Mouse (Mus musculus): ENCODE results near the gene Mthfd1. TPM values are rescaled to one million over a fixed set of nuclear protein-coding genes. Genes with fewer than 3 reads are reported as not detected.
A peak's percentile ranks its signal among the peaks of the same experiment; 100 is the strongest.

Mthfd1 gene
- polyA plus RNA-seq, 1 experiment = 30.6 TPM

DNA sequence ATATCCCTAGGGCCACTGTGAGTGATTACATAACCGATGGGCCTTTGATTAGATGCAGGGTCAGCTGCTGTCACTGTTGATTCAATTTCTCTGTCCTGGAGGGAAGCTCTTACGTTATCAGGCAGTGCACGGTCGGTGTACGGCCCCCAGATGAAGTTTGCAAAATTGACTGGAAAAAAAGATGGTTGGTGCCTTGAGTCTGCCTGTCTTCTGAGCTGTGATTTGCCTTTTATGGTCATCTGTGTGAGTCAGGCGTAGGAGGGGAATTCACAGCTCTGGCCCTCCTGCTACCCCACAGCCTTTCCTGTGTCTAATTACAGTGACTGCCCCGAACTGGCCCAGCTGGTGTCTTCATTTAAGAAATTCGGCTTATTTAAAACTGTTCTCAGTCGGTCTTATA is 52.9 kb downstream of the Mthfd1 start:
- Histone ChIP-seq H3K36me3 (replicated peaks; ENCODE audit: low read length) (peaks cover 76% of the 10 kb centered on the region), H3K4me3 (replicated peaks) (peak overlapping the region; percentile 34), H3K9me3 (no peaks in the 10 kb centered on the region), H3K4me1 (peaks cover 86% of the 10 kb centered on the region), H3K27me3 (replicated peaks) (no peaks in the 10 kb centered on the region)
- TF ChIP-seq GATA1 (IDR thresholded peaks at IDR 0.05; ENCODE audit: borderline replicate concordance, low read length) (no peak), FLI1 (IDR thresholded peaks at IDR 0.05; ENCODE audit: low read length) (no peak)

DNA sequence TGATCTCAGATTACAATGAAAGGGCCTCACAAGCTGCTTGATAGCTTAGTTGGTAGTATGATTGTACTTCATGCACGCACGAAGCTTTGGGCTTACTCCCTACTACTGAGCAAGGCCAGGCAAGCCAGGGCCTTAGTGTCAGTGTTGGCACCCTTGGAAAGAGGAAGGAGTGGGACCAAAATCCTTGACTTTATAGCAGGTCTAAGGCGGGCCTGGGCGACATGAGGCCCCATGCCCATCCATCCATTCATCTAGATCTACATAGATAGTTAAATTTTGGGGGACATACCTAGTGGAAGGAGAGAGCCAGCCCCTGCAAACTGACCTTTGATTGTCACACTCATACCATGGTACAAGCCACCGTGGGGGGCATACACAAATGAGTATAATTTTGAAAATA is 53.3 kb downstream of the Mthfd1 start:
- TF ChIP-seq GATA1 (IDR thresholded peaks at IDR 0.05; ENCODE audit: borderline replicate concordance, low read length) (no peak), FLI1 (IDR thresholded peaks at IDR 0.05; ENCODE audit: low read length) (no peak)
- Histone ChIP-seq H3K27me3 (replicated peaks) (no peaks in the 10 kb centered on the region), H3K9me3 (no peaks in the 10 kb centered on the region), H3K4me3 (replicated peaks) (peak overlapping the region; percentile 48), H3K4me1 (peaks cover 90% of the 10 kb centered on the region), H3K36me3 (replicated peaks; ENCODE audit: low read length) (peaks cover 76% of the 10 kb centered on the region)

DNA sequence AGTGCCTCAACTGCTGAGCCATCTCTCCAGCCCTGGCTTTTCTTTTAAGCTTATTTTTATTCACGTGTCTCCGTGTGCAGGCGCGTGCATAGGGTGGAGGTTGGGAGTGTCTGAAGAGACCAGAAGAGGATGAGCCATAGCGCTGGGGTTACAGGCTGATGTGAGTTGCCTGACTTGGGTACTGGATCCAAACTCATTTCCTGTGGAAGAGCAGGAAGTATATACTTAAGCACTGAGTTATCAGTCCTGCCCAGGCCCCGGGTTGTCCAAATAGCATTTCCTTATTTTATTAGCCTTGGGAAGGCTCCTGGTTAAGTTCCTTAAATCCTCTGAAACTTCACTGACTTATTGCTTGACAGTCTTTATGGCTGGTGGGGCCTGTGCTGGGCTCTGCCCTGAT is 54.9 kb downstream of the Mthfd1 start:
- no peak for TF ChIP-seq FLI1 (IDR thresholded peaks at IDR 0.05; ENCODE audit: low read length)
- TF ChIP-seq GATA1 (IDR thresholded peaks at IDR 0.05; ENCODE audit: borderline replicate concordance, low read length) = peak; percentile 35; the same call in 1 of the 3 replicates
- H3K27me3 ChIP-seq (replicated peaks) = no peaks in the 10 kb centered on the region
- H3K4me1 ChIP-seq = peaks cover 89% of the 10 kb centered on the region
- peak overlapping the region; percentile 71 for H3K4me3 ChIP-seq (replicated peaks)
- H3K9me3 ChIP-seq = no peaks in the 10 kb centered on the region
- peaks cover 78% of the 10 kb centered on the region for H3K36me3 ChIP-seq (replicated peaks; ENCODE audit: low read length)

DNA sequence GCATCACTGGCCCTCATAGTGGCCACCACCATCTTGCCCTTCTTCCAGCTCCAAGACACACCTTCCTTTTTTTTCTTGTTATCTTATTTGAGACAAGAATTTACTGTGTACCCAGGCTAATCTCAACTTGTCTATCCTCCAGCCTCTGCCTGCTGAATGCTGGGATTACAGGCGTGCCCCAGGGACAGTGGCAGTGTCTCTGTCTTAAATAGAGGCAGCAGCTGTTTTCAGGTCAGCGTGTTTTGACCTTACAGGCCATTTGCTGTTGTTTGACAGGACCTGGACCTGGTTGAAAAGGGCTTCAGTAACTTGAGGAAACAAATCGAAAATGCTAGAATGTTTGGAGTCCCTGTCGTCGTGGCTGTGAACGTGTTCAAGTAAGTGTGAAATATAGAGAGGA is 55.5 kb downstream of the Mthfd1 start:
- no peak for TF ChIP-seq GATA1 (IDR thresholded peaks at IDR 0.05; ENCODE audit: borderline replicate concordance, low read length)
- no peak for TF ChIP-seq FLI1 (IDR thresholded peaks at IDR 0.05; ENCODE audit: low read length)
- Histone ChIP-seq H3K27me3 (replicated peaks) (no peaks in the 10 kb centered on the region), H3K9me3 (no peaks in the 10 kb centered on the region), H3K36me3 (replicated peaks; ENCODE audit: low read length) (peaks cover 78% of the 10 kb centered on the region), H3K4me3 (replicated peaks) (peak overlapping the region; percentile 74), H3K4me1 (peaks cover 89% of the 10 kb centered on the region)

DNA sequence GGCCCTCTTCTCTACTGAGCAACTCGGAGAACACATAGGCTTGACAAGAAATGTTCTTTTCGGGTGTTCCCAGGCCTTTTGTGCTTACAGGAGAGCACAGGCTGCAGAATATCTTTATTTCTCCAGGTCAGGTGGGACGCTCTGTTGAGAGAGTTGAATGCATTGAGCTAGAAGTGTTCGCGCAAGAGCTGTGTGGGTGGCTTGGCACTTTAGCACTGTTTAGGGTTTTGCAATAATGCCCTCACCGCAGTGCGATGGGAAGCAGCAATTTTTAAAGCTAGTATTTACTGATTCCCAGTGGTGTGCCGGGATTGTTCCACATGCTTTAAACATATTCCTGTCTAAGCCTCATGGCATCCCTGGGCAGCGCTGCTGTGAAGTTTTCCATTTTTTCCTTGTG is 56.1 kb downstream of the Mthfd1 start:
- no peaks in the 10 kb centered on the region for H3K27me3 ChIP-seq (replicated peaks)
- H3K4me1 ChIP-seq = peaks cover 88% of the 10 kb centered on the region
- peak overlapping the region; percentile 29 for H3K4me3 ChIP-seq (replicated peaks)
- TF ChIP-seq GATA1 (IDR thresholded peaks at IDR 0.05; ENCODE audit: borderline replicate concordance, low read length) (no peak), FLI1 (IDR thresholded peaks at IDR 0.05; ENCODE audit: low read length) (no peak)
- no peaks in the 10 kb centered on the region for H3K9me3 ChIP-seq
- H3K36me3 ChIP-seq (replicated peaks; ENCODE audit: low read length) = peaks cover 79% of the 10 kb centered on the region

DNA sequence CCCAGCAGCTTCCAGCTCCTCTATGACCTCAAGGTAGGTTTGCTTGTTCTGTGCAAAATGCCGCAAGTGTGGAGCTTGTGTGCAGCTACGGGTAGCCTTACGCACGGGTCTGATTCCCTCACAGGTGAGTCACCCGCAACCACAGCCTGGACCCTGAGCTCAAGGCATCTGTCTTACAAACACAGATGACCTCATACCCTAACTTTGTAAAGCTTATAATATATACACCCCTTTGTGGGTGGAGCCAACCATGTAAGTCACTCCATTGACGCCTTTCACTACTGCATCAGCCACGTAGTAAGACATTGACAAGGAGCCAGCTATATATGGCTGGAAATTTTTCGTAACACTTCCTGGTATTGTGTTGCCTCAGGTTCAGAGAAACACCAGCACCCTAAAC is 56.9 kb downstream of the Mthfd1 start:
- peaks cover 88% of the 10 kb centered on the region for H3K4me1 ChIP-seq
- H3K36me3 ChIP-seq (replicated peaks; ENCODE audit: low read length) = peaks cover 79% of the 10 kb centered on the region
- peak overlapping the region; percentile 20 for H3K4me3 ChIP-seq (replicated peaks)
- TF ChIP-seq GATA1 (IDR thresholded peaks at IDR 0.05; ENCODE audit: borderline replicate concordance, low read length) (no peak), FLI1 (IDR thresholded peaks at IDR 0.05; ENCODE audit: low read length) (no peak)
- no peaks in the 10 kb centered on the region for H3K27me3 ChIP-seq (replicated peaks)
- no peaks in the 10 kb centered on the region for H3K9me3 ChIP-seq

DNA sequence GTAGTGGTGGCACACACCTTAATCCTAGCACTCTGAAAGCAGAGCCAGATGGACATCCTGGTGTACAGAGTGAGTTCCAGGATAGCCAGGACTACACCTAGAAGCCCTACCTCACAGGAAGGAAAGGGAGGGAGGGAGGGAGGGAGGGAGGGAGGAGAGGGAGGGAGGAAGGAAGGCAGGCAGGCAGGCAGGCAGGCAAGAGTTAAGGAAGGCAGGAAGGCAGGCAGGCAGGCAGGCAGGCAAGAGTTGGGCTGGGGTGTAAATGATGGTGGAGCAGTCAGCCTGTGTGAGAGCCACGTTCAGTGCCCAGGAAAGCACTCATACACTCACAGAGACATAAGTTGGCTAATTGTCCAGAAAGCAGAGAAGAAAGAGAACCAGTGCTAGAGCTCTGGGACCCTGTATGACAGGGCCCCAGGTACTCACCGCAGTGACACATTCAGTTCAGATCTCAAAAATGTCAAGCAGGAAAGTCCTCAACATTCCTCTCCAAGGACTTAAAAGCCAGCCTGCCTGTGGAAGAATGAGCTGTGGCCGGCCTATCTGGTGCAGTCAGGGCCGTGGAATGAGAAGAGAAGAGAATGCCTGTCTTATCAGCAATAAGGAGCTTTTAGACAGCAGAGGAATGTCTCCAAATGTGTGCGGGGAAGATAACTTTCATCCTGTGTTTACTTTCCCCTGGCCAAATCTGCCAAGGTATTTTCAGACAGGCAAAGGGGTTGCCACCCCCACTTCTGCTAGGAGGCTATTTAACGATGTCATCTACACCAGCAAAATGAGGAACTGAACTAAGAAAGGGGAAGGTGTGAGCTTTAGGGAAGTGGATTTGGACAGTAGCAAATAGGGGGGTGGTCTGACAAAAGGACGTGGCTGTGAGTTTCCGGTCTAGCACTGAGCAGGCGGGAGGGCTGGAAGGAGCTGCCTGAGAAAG is 63.4 kb downstream of the Mthfd1 start:
- peak overlapping the region; percentile 90 for H3K4me3 ChIP-seq (replicated peaks)
- no peaks in the 10 kb centered on the region for H3K27me3 ChIP-seq (replicated peaks)
- H3K9me3 ChIP-seq = no peaks in the 10 kb centered on the region
- H3K36me3 ChIP-seq (replicated peaks; ENCODE audit: low read length) = peaks cover 71% of the 10 kb centered on the region
- no peak; the same call in 2 of the 3 replicates for TF ChIP-seq GATA1 (IDR thresholded peaks at IDR 0.05; ENCODE audit: borderline replicate concordance, low read length)
- peaks cover 79% of the 10 kb centered on the region for H3K4me1 ChIP-seq

DNA sequence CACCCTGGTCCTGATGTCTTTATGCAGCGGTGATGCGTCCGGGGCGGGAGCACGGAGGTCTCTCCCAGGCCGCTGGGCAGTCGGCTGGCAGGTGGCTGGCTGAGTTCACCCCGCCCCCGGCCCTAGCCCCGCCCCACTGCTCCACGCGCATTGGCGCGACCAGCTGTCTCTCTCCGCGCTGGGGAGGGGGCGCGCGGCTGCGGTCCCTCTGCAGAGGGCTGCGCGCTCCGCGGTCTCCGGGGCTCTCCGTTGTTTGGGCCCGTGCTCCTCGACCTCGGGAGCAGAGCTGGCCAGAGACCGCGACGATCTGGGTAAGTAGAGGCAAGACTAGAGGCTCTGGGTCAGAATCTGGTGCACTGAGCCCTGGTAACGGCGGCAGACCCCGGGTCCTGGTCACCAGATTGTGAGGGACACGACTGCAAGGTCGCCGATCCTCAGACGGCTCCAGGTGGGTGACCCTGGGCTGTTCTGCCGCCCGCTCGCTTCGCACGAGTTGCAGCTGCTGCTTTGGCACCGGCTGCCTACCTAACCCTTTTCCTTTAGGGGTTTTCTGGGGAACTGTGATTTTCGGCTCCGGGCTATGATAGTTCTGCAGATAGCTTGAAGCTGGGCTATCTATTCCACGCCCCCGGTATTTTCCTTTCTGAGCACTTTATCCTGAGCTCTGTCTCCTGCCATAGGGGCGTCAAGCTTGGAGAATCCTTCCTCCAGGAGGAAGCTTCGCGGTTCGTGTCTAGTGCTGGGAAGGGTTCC is 69.8 kb downstream of the Mthfd1 start, which contains the start of gene Akap5:
Gene Akap5 (plus strand): TSS at position 213 of the 753 bp plus-strand sequence.
- peaks cover 65% of the 10 kb centered on the region for H3K4me1 ChIP-seq
- H3K36me3 ChIP-seq (replicated peaks; ENCODE audit: low read length) = peaks cover 85% of the 10 kb centered on the region
- H3K9me3 ChIP-seq = peaks cover 41% of the 10 kb centered on the region
- TF ChIP-seq FLI1 (IDR thresholded peaks at IDR 0.05; ENCODE audit: low read length) = no peak
- TF ChIP-seq GATA1 (IDR thresholded peaks at IDR 0.05; ENCODE audit: borderline replicate concordance, low read length) = no peak
- no peaks in the 10 kb centered on the region for H3K27me3 ChIP-seq (replicated peaks)
- H3K4me3 ChIP-seq (replicated peaks) = peak within 1 kb of the TSS; percentile 86

DNA sequence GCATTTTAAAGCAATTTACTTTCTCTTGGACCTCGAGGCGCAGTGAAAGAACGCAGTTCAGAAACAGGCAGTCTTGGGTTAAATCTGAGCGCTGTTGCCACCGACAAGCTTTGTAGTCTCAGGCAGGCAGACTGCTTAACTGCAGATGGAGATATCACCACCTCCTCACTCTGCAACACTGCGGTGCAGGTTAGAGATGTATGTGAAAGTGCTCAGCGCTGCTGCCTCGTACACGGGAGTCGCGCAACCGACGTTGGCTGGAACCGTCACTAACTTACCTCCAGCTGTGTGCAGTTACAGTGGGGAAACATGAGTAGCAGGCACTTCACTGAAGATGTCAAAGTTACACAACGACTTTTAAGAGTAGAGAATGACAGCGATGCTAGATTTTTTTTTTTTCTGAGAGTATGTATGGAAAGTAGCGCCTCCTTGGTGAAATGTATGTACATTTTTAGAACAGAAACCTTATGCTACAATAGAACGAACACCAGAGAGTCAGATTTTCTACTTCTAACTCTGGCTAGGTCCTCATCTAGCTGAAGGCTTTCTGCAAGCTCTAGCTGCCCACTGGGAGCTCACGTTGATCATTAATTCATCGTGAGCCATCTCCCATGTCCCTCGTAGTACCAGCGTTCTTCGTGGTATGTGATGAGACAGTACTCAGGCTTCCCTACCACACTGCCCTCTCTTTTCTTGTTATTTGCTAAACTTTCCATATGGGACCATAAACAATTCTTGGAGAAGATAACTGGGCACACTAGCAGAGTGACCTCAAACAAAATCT is 71.5 kb downstream of the Mthfd1 start:
- no peak for TF ChIP-seq GATA1 (IDR thresholded peaks at IDR 0.05; ENCODE audit: borderline replicate concordance, low read length)
- no peak for TF ChIP-seq FLI1 (IDR thresholded peaks at IDR 0.05; ENCODE audit: low read length)
- no peaks in the 10 kb centered on the region for H3K27me3 ChIP-seq (replicated peaks)
- H3K4me1 ChIP-seq = peaks cover 47% of the 10 kb centered on the region
- H3K4me3 ChIP-seq (replicated peaks) = peak overlapping the region; percentile 73
- peaks cover 55% of the 10 kb centered on the region for H3K9me3 ChIP-seq
- peaks cover 85% of the 10 kb centered on the region for H3K36me3 ChIP-seq (replicated peaks; ENCODE audit: low read length)

Measured in megakaryocyte, embryonic 14.5 days (primary cell).